Mouse (Mus musculus): ENCODE data around the gene Gm20388.

- TF ChIP-seq EP300 (IDR thresholded peaks at IDR 0.05; ENCODE audit: low read depth) = no peak
- no peak for TF ChIP-seq CTCF (IDR thresholded peaks at IDR 0.05; ENCODE audit: low read depth)
These were observed 2558.8 kb downstream of the Gm20388 start for GRCm38 (mm10) chr8:122469407-122469806.
